Mouse (Mus musculus): ENCODE data around the gene Kiss1. TPM values are rescaled to one million over a fixed set of nuclear protein-coding genes. Genes with fewer than 3 reads are reported as not detected.

Gene Kiss1
- polyA plus RNA-seq, 1 experiment: not detected

GRCm38 (mm10) chr1:133279632-133280093 lies 42.0 kb upstream of the Kiss1 start:
- TF ChIP-seq MAX (IDR thresholded peaks at IDR 0.05) (no peak), FOSL1 (IDR thresholded peaks at IDR 0.05; ENCODE audit: insufficient read depth, low read length, poor library complexity, severe bottlenecking) (no peak), MYOG (IDR thresholded peaks at IDR 0.05; ENCODE audit: control insufficient read depth, extremely low read depth, insufficient read length) (no peak), MYOD1 (IDR thresholded peaks at IDR 0.05; ENCODE audit: control insufficient read depth, insufficient read length, low read depth) (no peak), CEBPB (IDR thresholded peaks at IDR 0.05; ENCODE audit: low read depth) (no peak), CTCF (IDR thresholded peaks at IDR 0.05; ENCODE audit: control insufficient read depth, insufficient read depth, insufficient read length) (no peak), USF1 (IDR thresholded peaks at IDR 0.05; ENCODE audit: low read depth) (no peak)
- H3ac ChIP-seq (ENCODE audit: control insufficient read depth, insufficient read length, low read depth): no peak overlapping the region
- H3K27me3 ChIP-seq (ENCODE audit: control insufficient read depth, insufficient read depth, insufficient read length): peaks cover 5% of the 10 kb centered on the region
- H3K36me3 ChIP-seq (ENCODE audit: control insufficient read depth, insufficient read depth): no peaks in the 10 kb centered on the region
- no peak overlapping the region for H3K4me3 ChIP-seq (ENCODE audit: insufficient read depth, poor library complexity, severe bottlenecking)
- no peaks in the 10 kb centered on the region for H3K79me3 ChIP-seq (ENCODE audit: low read depth)
- H3K79me2 ChIP-seq (ENCODE audit: control insufficient read depth, insufficient read depth): no peaks in the 10 kb centered on the region

- H3K79me3 ChIP-seq (ENCODE audit: low read depth): no peaks in the 10 kb centered on the region
- no peak overlapping the region for H3ac ChIP-seq (ENCODE audit: control insufficient read depth, insufficient read length, low read depth)
- no peak overlapping the region for H3K4me3 ChIP-seq (ENCODE audit: insufficient read depth, poor library complexity, severe bottlenecking)
- no peaks in the 10 kb centered on the region for H3K79me2 ChIP-seq (ENCODE audit: control insufficient read depth, insufficient read depth)
- peaks cover 5% of the 10 kb centered on the region for H3K27me3 ChIP-seq (ENCODE audit: control insufficient read depth, insufficient read depth, insufficient read length)
- no peaks in the 10 kb centered on the region for H3K36me3 ChIP-seq (ENCODE audit: control insufficient read depth, insufficient read depth)
- TF ChIP-seq MYOG (IDR thresholded peaks at IDR 0.05; ENCODE audit: control insufficient read depth, extremely low read depth, insufficient read length) (no peak), FOSL1 (IDR thresholded peaks at IDR 0.05; ENCODE audit: insufficient read depth, low read length, poor library complexity, severe bottlenecking) (no peak)
Observed at GRCm38 (mm10) chr1:133280537-133280936, 41.1 kb upstream of the Kiss1 start.

- Histone ChIP-seq H3K27me3 (ENCODE audit: control insufficient read depth, insufficient read depth, insufficient read length) (peaks cover 12% of the 10 kb centered on the region), H3K4me3 (ENCODE audit: insufficient read depth, poor library complexity, severe bottlenecking) (no peak overlapping the region), H3ac (ENCODE audit: control insufficient read depth, insufficient read length, low read depth) (no peak overlapping the region), H3K36me3 (ENCODE audit: control insufficient read depth, insufficient read depth) (no peaks in the 10 kb centered on the region), H3K79me3 (ENCODE audit: low read depth) (no peaks in the 10 kb centered on the region), H3K79me2 (ENCODE audit: control insufficient read depth, insufficient read depth) (no peaks in the 10 kb centered on the region)
- no peak for TF ChIP-seq USF1 (IDR thresholded peaks at IDR 0.05; ENCODE audit: low read depth)
- TF ChIP-seq MAX (IDR thresholded peaks at IDR 0.05): no peak
- TF ChIP-seq CEBPB (IDR thresholded peaks at IDR 0.05; ENCODE audit: low read depth): no peak
- no peak for TF ChIP-seq FOSL1 (IDR thresholded peaks at IDR 0.05; ENCODE audit: insufficient read depth, low read length, poor library complexity, severe bottlenecking)
- no peak for TF ChIP-seq CTCF (IDR thresholded peaks at IDR 0.05; ENCODE audit: control insufficient read depth, insufficient read depth, insufficient read length)
- no peak for TF ChIP-seq MYOG (IDR thresholded peaks at IDR 0.05; ENCODE audit: control insufficient read depth, extremely low read depth, insufficient read length)
- TF ChIP-seq MYOD1 (IDR thresholded peaks at IDR 0.05; ENCODE audit: control insufficient read depth, insufficient read length, low read depth): no peak
Observed at GRCm38 (mm10) chr1:133285907-133286306, 35.8 kb upstream of the Kiss1 start.

- H3K79me2 ChIP-seq (ENCODE audit: control insufficient read depth, insufficient read depth): no peaks in the 10 kb centered on the region
- H3K36me3 ChIP-seq (ENCODE audit: control insufficient read depth, insufficient read depth): no peaks in the 10 kb centered on the region
- H3K27me3 ChIP-seq (ENCODE audit: control insufficient read depth, insufficient read depth, insufficient read length): peaks cover 11% of the 10 kb centered on the region
- H3ac ChIP-seq (ENCODE audit: control insufficient read depth, insufficient read length, low read depth): no peak overlapping the region
- no peak overlapping the region for H3K4me3 ChIP-seq (ENCODE audit: insufficient read depth, poor library complexity, severe bottlenecking)
- TF ChIP-seq CEBPB (IDR thresholded peaks at IDR 0.05; ENCODE audit: low read depth): no peak
- TF ChIP-seq MAX (IDR thresholded peaks at IDR 0.05): no peak
- TF ChIP-seq MYOG (IDR thresholded peaks at IDR 0.05; ENCODE audit: control insufficient read depth, extremely low read depth, insufficient read length): no peak
- no peak for TF ChIP-seq CTCF (IDR thresholded peaks at IDR 0.05; ENCODE audit: control insufficient read depth, insufficient read depth, insufficient read length)
- no peak for TF ChIP-seq MYOD1 (IDR thresholded peaks at IDR 0.05; ENCODE audit: control insufficient read depth, insufficient read length, low read depth)
- no peak for TF ChIP-seq FOSL1 (IDR thresholded peaks at IDR 0.05; ENCODE audit: insufficient read depth, low read length, poor library complexity, severe bottlenecking)
- no peak for TF ChIP-seq USF1 (IDR thresholded peaks at IDR 0.05; ENCODE audit: low read depth)
- H3K79me3 ChIP-seq (ENCODE audit: low read depth): no peaks in the 10 kb centered on the region
Observed at GRCm38 (mm10) chr1:133287051-133287450, 34.6 kb upstream of the Kiss1 start.

- H3K79me2 ChIP-seq (ENCODE audit: control insufficient read depth, insufficient read depth): no peaks in the 10 kb centered on the region
- no peak overlapping the region for H3ac ChIP-seq (ENCODE audit: control insufficient read depth, insufficient read length, low read depth)
- no peaks in the 10 kb centered on the region for H3K36me3 ChIP-seq (ENCODE audit: control insufficient read depth, insufficient read depth)
- no peaks in the 10 kb centered on the region for H3K79me3 ChIP-seq (ENCODE audit: low read depth)
- no peak for TF ChIP-seq MYOD1 (IDR thresholded peaks at IDR 0.05; ENCODE audit: control insufficient read depth, insufficient read length, low read depth)
- no peak for TF ChIP-seq MYOG (IDR thresholded peaks at IDR 0.05; ENCODE audit: control insufficient read depth, extremely low read depth, insufficient read length)
- no peak for TF ChIP-seq MAX (IDR thresholded peaks at IDR 0.05)
- TF ChIP-seq FOSL1 (IDR thresholded peaks at IDR 0.05; ENCODE audit: insufficient read depth, low read length, poor library complexity, severe bottlenecking): no peak
- TF ChIP-seq USF1 (IDR thresholded peaks at IDR 0.05; ENCODE audit: low read depth): no peak
- TF ChIP-seq CTCF (IDR thresholded peaks at IDR 0.05; ENCODE audit: control insufficient read depth, insufficient read depth, insufficient read length): no peak
- TF ChIP-seq CEBPB (IDR thresholded peaks at IDR 0.05; ENCODE audit: low read depth): no peak
- H3K4me3 ChIP-seq (ENCODE audit: insufficient read depth, poor library complexity, severe bottlenecking): no peak overlapping the region
- H3K27me3 ChIP-seq (ENCODE audit: control insufficient read depth, insufficient read depth, insufficient read length): peaks cover 7% of the 10 kb centered on the region
Observed at GRCm38 (mm10) chr1:133287880-133288279, 33.8 kb upstream of the Kiss1 start.

- no peaks in the 10 kb centered on the region for H3K36me3 ChIP-seq (ENCODE audit: control insufficient read depth, insufficient read depth)
- no peak overlapping the region for H3K4me3 ChIP-seq (ENCODE audit: insufficient read depth, poor library complexity, severe bottlenecking)
- no peaks in the 10 kb centered on the region for H3K79me2 ChIP-seq (ENCODE audit: control insufficient read depth, insufficient read depth)
- no peaks in the 10 kb centered on the region for H3K79me3 ChIP-seq (ENCODE audit: low read depth)
- TF ChIP-seq USF1 (IDR thresholded peaks at IDR 0.05; ENCODE audit: low read depth) (peak; percentile 94), MYOG (IDR thresholded peaks at IDR 0.05; ENCODE audit: control insufficient read depth, extremely low read depth, insufficient read length) (no peak)
- peaks cover 7% of the 10 kb centered on the region for H3K27me3 ChIP-seq (ENCODE audit: control insufficient read depth, insufficient read depth, insufficient read length)
- no peak overlapping the region for H3ac ChIP-seq (ENCODE audit: control insufficient read depth, insufficient read length, low read depth)
Observed at GRCm38 (mm10) chr1:133291888-133292287, 29.8 kb upstream of the Kiss1 start.

All from C2C12 (cell line).